Mouse (Mus musculus) midbrain, embryonic 16.5 days (tissue): Measurements from ENCODE around the gene Nr2c1. TPM values are rescaled to one million over a fixed set of nuclear protein-coding genes. Genes with fewer than 3 reads are reported as not detected.

Experiments used
- ATAC-seq: fragments of 200-750 bp; cut with Nextera tagmentation; 2 replicates; pipeline ENCODE4 v1.8.0; 2017; ENCODE audit warnings: moderate TSS enrichment
- H3K27ac ChIP-seq: fragments of 300-500 bp; sonication (generic); 2 replicates; pipeline ENCODE4 v1.5.1; 2014; ENCODE audit warnings: mild to moderate bottlenecking, low read length, mixed read lengths
- H3K27me3 ChIP-seq: fragments of 300-500 bp; sonication (generic); 2 replicates; pipeline ENCODE4 v1.6.1; 2014; ENCODE audit warnings: low read depth, low read length, mixed read lengths; ENCODE audit not compliant: control insufficient read depth, insufficient read depth
- H3K36me3 ChIP-seq: fragments of 300-500 bp; sonication (generic); 2 replicates; pipeline ENCODE4 v1.6.1; 2014; ENCODE audit warnings: mild to moderate bottlenecking, low read length, moderate library complexity, mixed read lengths; ENCODE audit not compliant: control insufficient read depth, insufficient read depth
- H3K4me1 ChIP-seq: fragments of 300-500 bp; sonication (generic); 2 replicates; pipeline ENCODE4 v1.6.1; 2014; ENCODE audit warnings: mild to moderate bottlenecking, low read length, mixed read lengths; ENCODE audit not compliant: control insufficient read depth, insufficient read depth
- H3K4me2 ChIP-seq: fragments of 300-500 bp; sonication (generic); 2 replicates; pipeline ENCODE4 v1.6.1; 2014; ENCODE audit warnings: mild to moderate bottlenecking, low read length, mixed read lengths
- H3K4me3 ChIP-seq: fragments of 300-500 bp; sonication (generic); 2 replicates; pipeline ENCODE4 v1.5.1; 2014; ENCODE audit warnings: low read depth, mild to moderate bottlenecking, low read length, moderate library complexity, mixed read lengths
- H3K9ac ChIP-seq: fragments of 300-500 bp; sonication (generic); 2 replicates; pipeline ENCODE4 v1.6.1; 2014; ENCODE audit warnings: low read depth, low read length, mixed read lengths
- H3K9me3 ChIP-seq: fragments of 300-500 bp; sonication (generic); replicated peaks from 2 replicates; pipeline ENCODE4 v1.6.1; 2014; ENCODE audit warnings: mild to moderate bottlenecking, low read length, mixed read lengths; ENCODE audit not compliant: control insufficient read depth, poor library complexity, severe bottlenecking
- WGBS: fragments of 180-500 bp; shearing (Covaris S2); extraction: QIAGEN DNeasy Blood & Tissue Kit; methylation state at CpG from one replicate; pipeline ENCODE4 v1.1.7; 2014; 5-methylcytosine and 5-hydroxymethylcytosine counted together
- polyA plus RNA-seq: library from polyadenylated mRNA; unstranded; fragments of >200 nt; fragmentation: Nextera tagmentation; extraction: Ambion mirVana; gene quantifications from 2 replicates; pipeline ENCODE4 v1.2.1, GENCODE M21; 2015

Gene Nr2c1
- 8.0 and 9.3 TPM in 2 replicates for polyA plus RNA-seq

DNA sequence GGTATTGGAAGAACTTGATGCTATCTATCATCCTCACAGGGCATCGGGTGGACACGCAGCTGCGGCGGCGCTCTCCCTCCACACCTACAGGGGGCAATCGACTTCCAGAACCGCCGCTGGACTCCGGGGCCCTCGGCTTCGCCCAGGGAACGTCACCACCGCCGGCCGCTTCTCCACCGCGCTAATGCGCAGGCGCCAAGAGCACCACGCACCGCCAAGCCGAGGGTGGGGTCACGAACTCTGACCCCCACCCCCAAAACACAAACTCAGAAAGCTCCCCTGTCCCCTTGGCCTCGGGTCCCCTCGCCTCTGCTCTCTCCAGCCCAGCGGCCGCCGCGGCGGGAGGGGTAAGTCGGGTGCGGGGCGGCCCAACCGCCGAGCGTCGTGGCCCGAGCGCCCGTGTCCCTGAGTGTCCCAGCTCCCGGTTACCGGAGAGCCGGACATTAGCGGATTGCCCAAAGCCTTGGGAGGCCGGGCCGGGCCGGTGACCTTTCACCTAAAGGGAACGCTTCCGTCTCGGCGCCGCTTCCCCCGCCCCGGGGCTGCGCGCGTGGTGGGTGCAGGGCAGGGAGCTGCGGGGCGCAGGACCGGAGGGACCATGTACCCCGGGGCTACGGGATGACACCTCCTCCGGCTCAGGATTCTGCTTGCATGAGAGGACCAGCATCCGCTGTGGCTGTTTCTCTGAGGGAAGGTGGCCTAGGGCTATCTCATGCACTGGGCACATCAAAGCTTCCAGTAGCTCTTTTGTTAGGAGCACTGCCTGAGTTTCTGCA is at the start of gene Nr2c1:
TSS of gene Nr2c1 (plus strand) at position 268 of the 776 bp plus-strand sequence.
- Histone ChIP-seq H3K27me3 (no peaks in the 10 kb centered on the region), H3K9me3 (no peaks in the 10 kb centered on the region), H3K27ac (peak within 1 kb of the TSS; percentile 80), H3K4me2 (peak within 1 kb of the TSS; percentile 76), H3K9ac (peak within 1 kb of the TSS; percentile 95), H3K4me1 (peaks cover 18% of the 10 kb centered on the region), H3K36me3 (no peaks in the 10 kb centered on the region), H3K4me3 (peak within 1 kb of the TSS; percentile 97)
- 0% methylated on average over 62 of the region's 64 CpGs for WGBS
- peak; percentile 95 for ATAC-seq

DNA sequence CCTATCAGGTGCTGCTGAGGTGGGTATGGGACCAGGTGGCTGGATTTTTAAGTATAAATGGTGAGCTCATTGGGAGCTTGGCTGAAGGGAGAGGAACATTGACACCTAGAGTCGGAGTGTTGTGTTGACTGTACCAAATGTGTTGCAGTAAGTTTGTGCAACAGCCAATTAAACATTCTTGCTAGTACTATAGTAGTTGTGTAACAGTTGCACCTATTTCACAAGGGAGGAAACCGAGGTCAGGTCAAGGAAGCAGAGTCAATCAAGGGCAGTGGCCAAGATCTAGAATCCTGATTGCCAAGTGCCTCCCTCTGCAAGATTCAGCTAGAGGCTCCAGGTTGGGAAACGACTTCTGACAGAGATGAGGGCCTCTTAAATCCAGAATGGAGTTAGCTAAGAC is 49.7 kb upstream of the Nr2c1 start:
- Histone ChIP-seq H3K27ac (no peak overlapping the region), H3K4me1 (no peaks in the 10 kb centered on the region), H3K4me3 (no peak overlapping the region), H3K9me3 (no peaks in the 10 kb centered on the region), H3K9ac (no peak overlapping the region), H3K27me3 (no peaks in the 10 kb centered on the region), H3K4me2 (no peak overlapping the region), H3K36me3 (no peaks in the 10 kb centered on the region)
- ATAC-seq: no peak
- 92% methylated on average over 3 of the region's 3 CpGs for WGBS

DNA sequence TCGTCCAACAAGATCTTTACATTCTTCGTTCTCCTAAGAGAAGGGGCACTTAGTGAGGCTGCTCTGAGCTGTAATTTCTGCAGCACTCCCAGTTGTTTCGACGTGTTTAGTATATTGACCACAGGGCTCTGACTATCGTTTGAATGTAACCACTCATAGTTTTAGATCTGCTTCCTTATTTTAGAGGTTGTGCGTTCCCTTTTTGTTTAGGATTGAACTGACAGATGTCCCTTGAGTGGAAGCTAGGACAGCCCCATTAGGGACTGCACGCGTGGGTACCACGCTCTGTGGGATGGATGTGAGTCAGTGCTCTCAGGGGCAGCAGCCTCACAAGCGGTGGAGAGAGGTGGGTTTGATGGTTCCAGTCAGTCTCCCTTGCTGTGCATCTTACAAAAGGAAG is 42.3 kb upstream of the Nr2c1 start:
- H3K4me3 ChIP-seq: no peak overlapping the region
- H3K4me1 ChIP-seq: no peaks in the 10 kb centered on the region
- no peaks in the 10 kb centered on the region for H3K9me3 ChIP-seq
- no peak overlapping the region for H3K4me2 ChIP-seq
- no peak overlapping the region for H3K27ac ChIP-seq
- H3K27me3 ChIP-seq: no peaks in the 10 kb centered on the region
- H3K36me3 ChIP-seq: no peaks in the 10 kb centered on the region
- no peak overlapping the region for H3K9ac ChIP-seq
- ATAC-seq: no peak
- 94% methylated on average over 10 of the region's 10 CpGs for WGBS

DNA sequence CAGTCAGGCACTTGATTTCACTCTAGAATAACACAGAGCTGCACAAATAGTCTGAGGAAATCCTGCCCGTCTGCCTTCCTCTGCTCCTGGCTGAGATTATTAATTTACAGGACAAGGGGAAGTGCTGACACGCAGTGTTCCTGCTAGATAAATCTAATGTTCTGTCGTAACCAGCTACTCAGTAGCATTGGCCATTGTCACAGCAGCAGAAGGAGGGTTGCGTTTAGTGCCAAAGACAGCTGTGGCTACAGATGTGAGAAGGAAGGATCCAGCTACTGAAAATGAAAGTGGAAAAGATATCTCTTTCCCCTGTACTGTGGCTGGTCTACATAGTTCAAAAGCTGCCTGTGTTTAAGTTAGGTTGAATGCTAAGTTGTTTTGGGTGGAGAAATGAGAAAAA is 40.7 kb upstream of the Nr2c1 start:
- Histone ChIP-seq H3K4me1 (no peaks in the 10 kb centered on the region), H3K4me2 (no peak overlapping the region), H3K9me3 (no peaks in the 10 kb centered on the region), H3K4me3 (no peak overlapping the region), H3K27ac (no peak overlapping the region), H3K9ac (no peak overlapping the region), H3K27me3 (no peaks in the 10 kb centered on the region), H3K36me3 (no peaks in the 10 kb centered on the region)
- no peak for ATAC-seq
- 79% methylated on average over 4 of the region's 4 CpGs for WGBS

DNA sequence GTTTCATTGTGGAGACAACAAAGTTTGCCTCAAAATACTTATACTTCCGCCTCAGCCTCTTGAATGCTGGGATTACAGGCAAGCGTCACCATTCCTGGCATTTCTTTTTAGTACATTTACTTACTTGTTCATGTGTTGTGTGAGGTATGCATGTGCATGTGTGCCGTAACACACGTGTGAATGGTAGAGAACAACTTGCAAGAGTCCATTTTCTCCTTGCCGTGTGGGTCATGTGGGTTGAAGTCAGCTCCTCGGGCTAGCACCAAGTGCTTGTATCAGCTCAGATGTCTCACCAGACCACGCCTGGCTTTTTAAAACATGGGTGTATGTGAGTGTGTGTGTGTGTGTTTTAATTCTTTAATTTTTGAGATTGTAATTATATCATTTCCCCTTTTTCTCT is 40.2 kb upstream of the Nr2c1 start:
- no peak for ATAC-seq
- Histone ChIP-seq H3K4me1 (no peaks in the 10 kb centered on the region), H3K27ac (no peak overlapping the region), H3K36me3 (no peaks in the 10 kb centered on the region), H3K4me3 (no peak overlapping the region), H3K9me3 (no peaks in the 10 kb centered on the region), H3K9ac (no peak overlapping the region), H3K4me2 (no peak overlapping the region), H3K27me3 (no peaks in the 10 kb centered on the region)
- WGBS: 94% methylated on average over 7 of the region's 7 CpGs

DNA sequence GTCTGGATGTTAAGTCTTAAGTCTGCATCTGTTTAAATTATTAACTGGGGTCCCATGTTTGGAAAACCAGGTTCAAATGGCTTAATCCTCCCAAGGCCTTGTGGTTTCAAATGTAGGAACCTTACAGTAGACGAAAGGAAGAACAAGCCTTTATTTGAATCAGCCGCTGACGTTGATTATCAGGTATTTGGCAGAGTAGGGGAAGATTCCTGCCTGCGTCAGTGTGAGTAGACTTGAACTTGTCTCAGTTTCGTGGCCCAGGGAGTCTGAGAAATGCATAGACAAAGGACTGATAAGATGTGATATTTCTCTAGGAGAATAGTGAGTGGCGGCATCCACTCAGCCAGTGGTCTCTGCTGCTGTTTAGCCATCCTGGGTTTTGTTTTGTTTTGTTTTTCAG is 39.0 kb upstream of the Nr2c1 start:
- H3K9ac ChIP-seq: no peak overlapping the region
- no peak for ATAC-seq
- no peaks in the 10 kb centered on the region for H3K4me1 ChIP-seq
- no peaks in the 10 kb centered on the region for H3K9me3 ChIP-seq
- H3K4me3 ChIP-seq: no peak overlapping the region
- H3K36me3 ChIP-seq: no peaks in the 10 kb centered on the region
- WGBS: 93% methylated on average over 6 of the region's 6 CpGs
- no peak overlapping the region for H3K4me2 ChIP-seq
- H3K27ac ChIP-seq: no peak overlapping the region
- H3K27me3 ChIP-seq: no peaks in the 10 kb centered on the region

DNA sequence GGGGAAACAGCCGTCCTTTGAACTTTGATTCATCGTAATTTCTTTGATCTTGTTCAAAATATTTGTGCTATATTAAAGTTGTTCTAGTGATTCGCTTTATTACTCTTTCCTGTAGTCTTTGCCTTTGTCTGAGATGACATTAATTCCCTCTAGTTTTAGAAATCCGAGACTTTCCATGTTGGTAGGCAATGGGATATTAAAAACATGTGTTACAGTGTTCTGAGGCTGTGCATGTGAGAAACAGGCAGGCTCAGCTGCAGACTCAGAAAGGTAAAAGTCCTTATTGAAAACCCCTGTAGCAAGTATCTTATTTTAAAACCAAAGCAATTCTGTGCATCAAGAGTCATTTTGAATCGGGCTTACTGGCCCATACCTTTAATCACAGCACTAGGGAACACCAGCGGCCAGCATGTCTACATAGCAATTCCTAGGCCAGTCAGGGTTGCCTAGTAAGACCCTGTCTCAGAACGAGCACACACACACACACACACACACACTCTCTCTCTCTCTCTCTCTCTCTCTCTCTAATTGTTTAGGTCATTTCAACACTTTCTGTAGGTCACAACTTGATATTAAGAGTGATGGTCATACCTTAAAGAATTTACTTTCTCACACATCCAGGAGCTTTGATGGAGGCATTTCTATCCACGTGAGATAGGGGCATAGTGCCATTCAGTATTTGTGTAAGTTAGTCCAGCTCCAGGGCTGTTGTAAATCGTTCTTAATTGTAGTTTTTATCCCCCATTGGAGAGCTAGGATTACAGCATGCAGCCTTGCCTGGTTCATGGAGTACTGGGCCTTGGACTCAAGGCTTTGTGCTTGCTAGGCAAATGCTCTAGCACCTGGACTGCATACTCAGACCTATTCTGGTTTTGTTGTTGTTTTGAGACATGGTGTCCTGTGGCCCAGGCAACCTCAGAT is 36.7 kb upstream of the Nr2c1 start:
- no peak for ATAC-seq
- WGBS: 85% methylated on average over 9 of the region's 9 CpGs
- Histone ChIP-seq H3K4me3 (no peak overlapping the region), H3K9ac (no peak overlapping the region), H3K4me1 (no peaks in the 10 kb centered on the region), H3K27me3 (no peaks in the 10 kb centered on the region), H3K27ac (no peak overlapping the region), H3K4me2 (no peak overlapping the region), H3K36me3 (no peaks in the 10 kb centered on the region), H3K9me3 (no peaks in the 10 kb centered on the region)

DNA sequence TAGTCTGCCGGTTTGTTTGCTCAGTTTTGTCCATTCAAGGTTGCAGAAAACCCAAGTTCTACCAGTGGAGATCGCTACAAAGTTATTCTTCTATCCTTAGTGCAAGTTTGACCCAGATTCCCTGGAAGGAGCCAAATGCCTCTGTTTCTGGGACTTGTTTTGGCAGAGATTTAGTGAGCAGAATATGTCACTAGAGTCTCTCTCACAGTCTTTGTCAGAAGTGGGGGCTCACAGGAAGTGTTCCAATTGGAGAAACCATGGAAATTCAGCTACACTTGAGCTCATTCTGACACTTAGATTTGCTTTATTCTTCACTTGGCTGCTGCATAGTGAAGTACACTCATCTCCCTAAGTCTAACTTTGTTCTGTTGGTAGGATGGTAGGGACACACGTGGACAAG is 35.6 kb upstream of the Nr2c1 start:
- Histone ChIP-seq H3K4me3 (no peak overlapping the region), H3K9me3 (no peaks in the 10 kb centered on the region), H3K27ac (no peak overlapping the region), H3K9ac (no peak overlapping the region), H3K36me3 (no peaks in the 10 kb centered on the region), H3K4me1 (no peaks in the 10 kb centered on the region), H3K4me2 (no peak overlapping the region), H3K27me3 (no peaks in the 10 kb centered on the region)
- no peak for ATAC-seq
- 78% methylated on average over 3 of the region's 3 CpGs for WGBS
